Mouse (Mus musculus) splenic B cell, adult 2 months (primary cell): Measurements from ENCODE around the gene Ier5.

Experiments used
- DNase-seq: peaks from one replicate; pipeline ENCODE4 v3.0.0-alpha.2; 2011; ENCODE audit warnings: low read depth, low spot score
- H3K27me3 ChIP-seq: 2 replicates; pipeline ENCODE4 v1.6.1; 2012; ENCODE audit warnings: mild to moderate bottlenecking, low read length, moderate library complexity, mixed read lengths; ENCODE audit not compliant: control insufficient read depth, poor library complexity, insufficient read depth, severe bottlenecking
- H3K36me3 ChIP-seq: 2 replicates; pipeline ENCODE4 v1.6.1; 2012; ENCODE audit warnings: mild to moderate bottlenecking, low read length, moderate library complexity, mixed read lengths; ENCODE audit not compliant: control insufficient read depth, poor library complexity, insufficient read depth, severe bottlenecking

Ier5 gene

DNA sequence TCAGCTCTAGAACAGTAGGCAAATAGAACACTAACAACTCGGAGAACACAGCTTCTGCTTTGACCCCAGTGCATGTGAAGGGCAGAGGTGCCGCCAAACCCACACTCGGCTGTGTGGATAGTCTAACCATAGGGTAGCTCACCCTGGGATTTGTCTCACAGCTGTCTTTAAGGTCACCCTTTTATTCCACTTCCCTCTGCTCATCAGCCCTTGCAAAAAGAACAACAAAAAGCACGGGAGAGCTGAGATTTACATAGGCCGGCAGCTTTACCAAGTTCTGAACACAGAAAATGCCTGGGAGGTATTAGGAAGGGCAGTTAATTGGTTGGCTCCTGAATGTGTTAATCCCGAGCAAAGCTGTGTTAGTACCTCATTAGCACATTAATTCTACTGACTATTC lies 12.1 kb upstream of the Ier5 start:
- no peaks in the 10 kb centered on the region for H3K27me3 ChIP-seq
- no peaks in the 10 kb centered on the region for H3K36me3 ChIP-seq
- DNase-seq = no peak

DNA sequence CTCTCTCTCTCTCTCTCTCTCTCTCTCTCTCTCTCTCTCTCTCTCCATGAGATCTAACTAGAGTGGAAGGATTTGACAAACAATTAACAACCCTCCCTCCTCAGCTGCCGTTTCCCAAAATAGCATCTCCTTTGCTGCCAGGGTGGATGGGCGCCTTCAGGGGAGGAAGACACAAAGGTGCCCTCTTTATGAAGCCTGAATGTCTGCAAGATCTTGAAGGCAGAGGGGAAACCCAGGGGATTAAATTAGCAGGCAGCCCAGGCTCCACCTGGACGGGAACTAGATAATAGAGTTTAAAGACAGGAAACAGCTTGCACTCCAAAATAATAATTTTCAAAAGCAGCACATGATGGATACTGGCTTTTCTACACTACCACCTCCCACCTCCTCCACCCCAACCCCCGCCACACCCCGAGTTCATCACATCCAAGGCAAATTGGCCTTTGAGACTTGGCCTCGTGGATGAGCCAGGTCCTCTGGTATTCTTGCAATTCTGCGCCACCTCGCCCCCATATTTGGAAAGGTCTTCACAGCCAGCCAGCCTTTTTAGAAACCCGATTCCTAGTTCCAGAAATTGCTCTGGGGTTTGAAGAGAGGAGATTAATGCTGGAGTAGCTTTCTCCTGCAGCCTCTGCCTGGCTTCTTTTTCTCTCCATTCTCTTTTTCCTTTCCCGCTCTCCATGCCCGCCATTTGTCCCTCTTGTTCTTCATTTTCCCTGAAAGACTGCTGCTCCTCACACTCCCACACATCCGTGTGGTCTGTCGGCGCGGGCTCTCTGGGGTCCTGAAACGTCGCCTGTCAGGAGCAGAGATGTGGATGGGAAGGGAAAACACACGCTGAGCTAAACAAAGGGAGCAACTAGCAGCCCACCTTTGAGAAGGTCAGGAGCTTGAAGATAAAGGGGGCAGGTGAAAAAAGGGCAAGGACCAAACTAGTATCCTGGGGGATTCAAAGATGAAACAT lies 10.2 kb upstream of the Ier5 start:
- Histone ChIP-seq H3K36me3 (no peaks in the 10 kb centered on the region), H3K27me3 (no peaks in the 10 kb centered on the region)
- DNase-seq = no peak

DNA sequence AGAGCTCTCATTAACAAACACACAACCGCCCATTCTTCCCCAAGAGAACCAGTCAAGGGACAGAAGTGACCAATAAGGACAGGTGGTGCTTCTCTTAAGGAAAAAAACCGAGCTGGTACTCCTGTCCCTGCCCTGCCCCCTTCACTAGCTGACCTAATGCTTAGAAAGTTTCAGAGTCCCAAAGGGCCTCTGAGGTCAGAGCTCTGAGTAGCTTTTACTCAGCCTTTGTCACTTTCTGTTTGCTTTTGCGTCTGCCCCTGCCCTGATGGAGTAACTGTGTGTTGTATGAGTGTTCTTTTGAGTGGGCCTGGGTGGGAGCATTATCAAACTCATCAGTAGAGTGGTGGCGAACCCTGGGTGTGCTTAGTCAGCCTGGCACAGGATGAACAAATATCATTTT lies 9.0 kb upstream of the Ier5 start:
- no peaks in the 10 kb centered on the region for H3K36me3 ChIP-seq
- peak; percentile 51 for DNase-seq
- no peaks in the 10 kb centered on the region for H3K27me3 ChIP-seq

DNA sequence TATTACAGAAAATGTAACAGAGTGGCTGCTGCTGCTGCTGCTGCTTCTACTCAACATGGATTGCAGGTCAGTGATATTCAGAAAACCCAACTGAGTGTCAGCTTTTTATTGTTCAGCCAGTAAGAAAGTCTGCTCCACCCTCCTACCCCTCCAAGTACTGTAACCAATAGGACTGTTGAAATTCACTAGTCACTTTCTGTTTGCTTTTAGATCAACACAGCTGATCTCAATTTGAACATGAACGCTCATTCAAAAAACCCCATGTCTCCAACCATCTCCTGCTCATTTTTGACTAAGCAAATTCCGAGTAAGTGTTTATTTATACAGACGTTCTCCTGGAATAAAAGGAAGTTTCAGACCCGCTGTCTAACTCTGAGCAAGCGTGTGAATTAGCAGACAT lies 8.4 kb upstream of the Ier5 start:
- no peaks in the 10 kb centered on the region for H3K36me3 ChIP-seq
- H3K27me3 ChIP-seq = no peaks in the 10 kb centered on the region
- no peak for DNase-seq

DNA sequence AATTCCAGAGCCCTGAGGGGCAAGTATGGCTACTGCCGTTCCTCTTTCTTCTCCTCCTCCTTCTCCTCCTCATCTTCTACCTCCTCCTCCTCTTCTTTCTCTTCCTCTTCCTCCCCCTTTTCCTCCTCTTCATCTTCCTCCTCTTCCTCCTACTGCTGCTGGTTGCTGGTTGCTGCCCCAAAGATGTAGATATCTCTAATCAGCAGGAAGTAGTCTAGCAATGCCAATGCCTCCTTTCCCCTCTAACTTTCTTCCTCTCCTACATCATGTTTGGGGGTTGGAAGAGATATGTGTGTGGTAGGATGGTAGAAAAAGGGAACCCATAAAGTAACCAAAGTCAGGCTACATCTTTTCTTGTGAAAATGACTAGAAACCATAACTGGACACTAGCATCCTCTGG lies 6.9 kb upstream of the Ier5 start:
- Histone ChIP-seq H3K36me3 (no peaks in the 10 kb centered on the region), H3K27me3 (no peaks in the 10 kb centered on the region)
- no peak for DNase-seq

DNA sequence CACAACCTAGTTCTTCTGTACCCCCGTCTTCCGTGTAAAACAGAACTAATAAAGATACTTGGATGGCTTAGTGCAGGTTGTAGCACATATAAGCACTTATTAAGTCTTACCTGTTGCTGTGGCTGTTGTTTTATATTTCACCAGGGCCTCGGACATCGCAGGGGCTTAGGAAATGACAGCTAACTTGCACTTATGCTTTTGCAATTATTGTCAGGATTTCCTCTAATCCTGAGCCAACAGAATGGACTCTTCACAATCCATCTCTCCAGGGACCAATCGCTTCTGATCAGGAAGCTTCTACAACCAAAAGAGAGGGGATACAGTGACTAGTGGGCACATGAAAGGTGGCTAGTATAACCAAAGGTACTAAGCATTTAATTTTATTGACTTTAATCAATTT lies 4.6 kb upstream of the Ier5 start:
- no peaks in the 10 kb centered on the region for H3K36me3 ChIP-seq
- DNase-seq = no peak
- H3K27me3 ChIP-seq = no peaks in the 10 kb centered on the region

DNA sequence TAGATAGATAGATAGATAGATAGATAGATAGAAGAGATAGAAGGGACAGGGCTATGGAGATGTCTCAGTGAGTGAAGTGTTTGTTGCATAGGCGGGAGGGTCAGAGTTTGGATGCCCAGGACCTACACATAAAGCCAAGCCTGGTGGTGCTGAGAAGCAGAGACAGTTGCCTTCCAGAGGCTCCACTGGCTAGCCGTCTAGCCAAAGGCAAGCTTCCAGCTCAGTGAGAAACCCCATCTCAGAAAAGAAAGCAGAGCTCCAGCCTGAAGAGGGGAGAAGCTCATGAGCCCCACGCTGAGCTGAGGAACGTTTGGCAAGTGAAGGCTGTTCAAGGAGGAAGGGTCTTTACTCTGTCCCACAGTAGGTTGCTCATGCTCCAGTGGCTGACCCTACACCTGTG lies 3.2 kb upstream of the Ier5 start:
- H3K27me3 ChIP-seq = no peaks in the 10 kb centered on the region
- peaks cover 2% of the 10 kb centered on the region; the same call in 1 of the 2 replicates for H3K36me3 ChIP-seq

DNA sequence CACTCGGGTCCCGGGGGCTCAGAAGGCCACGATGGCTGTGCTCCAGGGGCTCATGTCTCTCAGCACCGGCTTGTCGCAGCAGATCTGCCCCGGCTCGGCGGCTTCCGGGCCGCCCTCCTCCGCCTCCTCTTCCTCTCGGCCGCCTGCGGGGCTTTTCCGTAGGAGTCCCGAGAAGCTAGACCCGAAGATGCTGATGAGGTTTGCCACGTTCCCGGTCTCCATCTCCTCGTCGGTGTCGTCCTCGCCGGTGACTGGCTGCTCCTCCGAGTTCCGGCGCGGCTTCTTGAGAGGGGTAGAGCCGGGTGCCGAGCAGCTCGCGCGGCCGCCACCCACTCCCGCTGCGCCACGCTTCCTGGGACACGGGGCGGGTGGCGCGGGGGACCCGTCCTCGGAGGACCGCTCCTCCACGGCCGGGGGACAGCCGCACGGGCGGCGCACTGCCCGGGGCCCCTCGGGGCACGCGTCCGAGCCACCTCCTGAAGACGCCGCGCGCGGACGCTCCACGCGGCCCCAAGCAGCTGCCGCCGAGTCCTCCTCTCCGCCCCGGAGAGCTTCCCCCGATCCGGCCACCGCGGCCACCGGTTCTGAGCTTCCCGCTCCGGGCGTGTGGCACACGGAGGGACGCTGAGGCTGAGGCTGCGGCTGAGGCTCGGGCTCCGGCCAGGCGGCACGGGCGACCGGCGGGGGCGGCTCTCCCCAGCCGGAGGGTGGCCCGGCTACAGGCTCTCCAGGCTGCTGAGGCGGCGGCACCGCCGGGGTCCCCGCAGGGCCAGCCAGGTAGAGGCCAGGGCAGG lies 753 bp downstream of the Ier5 start:
- peak; percentile 65 for DNase-seq
- peaks cover 4% of the 10 kb centered on the region for H3K36me3 ChIP-seq
- H3K27me3 ChIP-seq = no peaks in the 10 kb centered on the region

More for the DNA sequence above, 3.2 kb upstream of the Ier5 start:
- DNase-seq = no peak

DNA sequence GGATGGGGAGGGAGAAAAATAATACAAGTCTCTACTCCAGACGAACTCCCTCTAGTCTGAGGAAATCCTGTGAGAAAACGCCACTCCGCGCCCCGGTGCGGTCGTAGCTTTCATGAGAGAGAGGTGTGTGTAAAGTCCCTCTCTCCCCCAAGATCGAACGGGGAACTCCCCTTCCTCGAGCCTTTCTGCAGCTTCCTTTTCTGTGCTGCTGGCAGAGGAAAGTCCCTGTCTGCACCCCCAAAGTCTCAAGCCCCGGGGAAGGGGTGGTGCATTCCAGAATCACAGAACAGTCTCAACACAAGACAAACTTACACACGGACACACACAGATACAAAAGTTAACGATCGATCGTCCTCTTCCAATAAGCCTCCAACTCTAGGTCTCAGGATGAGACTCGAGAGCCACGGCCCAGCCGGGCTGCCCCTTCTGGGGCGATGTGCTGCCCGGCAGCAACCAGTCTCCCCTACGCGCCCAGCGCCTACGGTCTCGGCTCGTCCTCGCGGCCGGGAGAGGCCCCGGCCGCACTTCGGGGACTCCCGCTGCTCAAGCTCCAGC lies 1.4 kb downstream of the Ier5 start:
- H3K27me3 ChIP-seq = no peaks in the 10 kb centered on the region
- peaks cover 4% of the 10 kb centered on the region for H3K36me3 ChIP-seq
- peak; percentile 93 for DNase-seq

DNA sequence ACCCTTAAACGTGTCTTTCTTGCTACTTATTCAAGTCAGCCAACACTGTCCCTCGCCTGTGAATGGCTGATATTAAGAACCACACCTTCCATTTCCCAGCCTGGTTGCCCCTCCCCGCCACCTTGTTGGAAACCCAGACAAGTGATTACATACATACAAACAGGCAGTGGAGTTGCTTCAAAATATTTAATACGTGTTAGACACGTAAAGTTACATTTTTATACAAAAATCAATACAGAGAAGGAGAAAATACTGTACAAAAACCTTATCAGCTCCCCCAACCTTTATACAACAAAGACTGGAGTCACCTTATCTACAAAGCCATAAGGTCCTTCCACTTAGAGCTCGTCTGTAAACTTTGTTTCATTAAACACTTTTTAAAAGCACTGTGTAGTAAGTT lies 2.1 kb downstream of the Ier5 start:
- Histone ChIP-seq H3K36me3 (peaks cover 4% of the 10 kb centered on the region), H3K27me3 (no peaks in the 10 kb centered on the region)
- peak; percentile 68 for DNase-seq

DNA sequence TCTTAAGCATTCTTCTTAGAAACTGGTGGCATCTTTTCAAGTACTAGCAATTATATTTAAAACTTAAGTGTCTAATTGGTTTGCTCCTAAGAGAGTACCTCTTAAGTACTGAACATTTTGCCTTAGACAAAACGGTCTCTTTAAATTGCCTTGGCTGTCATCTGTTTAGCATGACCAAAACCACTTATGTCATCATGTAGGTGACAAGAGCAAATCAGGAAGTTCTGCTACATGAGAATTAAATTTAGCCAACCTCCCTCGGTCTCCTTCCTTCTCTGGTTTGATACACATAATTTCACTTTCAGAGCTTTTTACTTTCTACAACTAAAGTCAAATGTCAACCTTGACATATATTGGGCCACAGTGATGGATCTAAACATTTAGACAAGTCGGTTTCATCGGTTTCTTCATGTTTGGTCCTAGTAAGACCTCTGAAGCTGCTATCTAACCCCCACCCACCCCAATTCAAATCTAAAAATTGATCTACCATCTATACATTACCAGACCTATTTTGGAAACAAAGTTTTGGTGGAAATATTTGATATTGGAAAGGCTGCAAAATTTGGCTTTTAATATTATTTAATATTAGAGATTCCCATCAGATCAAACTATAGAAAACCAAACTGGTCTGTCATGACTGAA lies 2.7 kb downstream of the Ier5 start:
- no peaks in the 10 kb centered on the region for H3K27me3 ChIP-seq
- peak; percentile 86 for DNase-seq
- H3K36me3 ChIP-seq = peaks cover 4% of the 10 kb centered on the region

DNA sequence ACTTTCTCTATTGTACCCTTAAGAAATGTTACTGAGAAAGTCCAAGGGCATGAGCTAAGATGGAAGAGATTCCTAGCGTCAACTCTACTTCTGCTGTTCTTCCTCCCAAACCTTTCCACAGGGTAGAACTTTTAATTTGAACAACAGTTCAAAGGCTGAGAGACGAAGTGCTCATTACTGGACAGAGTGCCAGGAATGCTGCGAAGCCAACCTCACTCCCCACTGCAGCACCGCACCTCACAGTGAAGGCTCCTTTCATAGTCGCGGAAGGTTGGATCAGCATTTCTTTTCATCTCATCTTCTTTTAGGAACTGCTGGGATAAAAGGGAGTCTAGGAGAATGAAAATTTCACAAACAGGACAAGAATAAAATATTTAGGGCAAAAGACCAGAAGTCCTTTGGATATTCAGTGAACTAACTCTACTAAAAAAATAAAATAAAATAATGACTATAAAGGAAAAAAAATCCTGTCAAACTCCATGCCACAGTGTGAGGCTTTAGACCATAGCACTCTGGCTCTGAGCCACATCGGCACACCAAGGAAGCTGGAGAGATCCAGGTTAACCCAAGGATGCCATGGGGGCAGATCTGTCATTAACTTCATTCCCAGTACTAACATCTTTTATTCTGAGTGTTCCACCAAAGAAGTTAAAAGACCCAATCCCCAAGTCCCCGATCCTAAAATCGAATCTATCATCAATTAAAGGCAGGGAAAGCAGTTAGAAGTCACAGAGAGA lies 5.3 kb downstream of the Ier5 start:
- Histone ChIP-seq H3K36me3 (peaks cover 4% of the 10 kb centered on the region), H3K27me3 (no peaks in the 10 kb centered on the region)
- no peak for DNase-seq

DNA sequence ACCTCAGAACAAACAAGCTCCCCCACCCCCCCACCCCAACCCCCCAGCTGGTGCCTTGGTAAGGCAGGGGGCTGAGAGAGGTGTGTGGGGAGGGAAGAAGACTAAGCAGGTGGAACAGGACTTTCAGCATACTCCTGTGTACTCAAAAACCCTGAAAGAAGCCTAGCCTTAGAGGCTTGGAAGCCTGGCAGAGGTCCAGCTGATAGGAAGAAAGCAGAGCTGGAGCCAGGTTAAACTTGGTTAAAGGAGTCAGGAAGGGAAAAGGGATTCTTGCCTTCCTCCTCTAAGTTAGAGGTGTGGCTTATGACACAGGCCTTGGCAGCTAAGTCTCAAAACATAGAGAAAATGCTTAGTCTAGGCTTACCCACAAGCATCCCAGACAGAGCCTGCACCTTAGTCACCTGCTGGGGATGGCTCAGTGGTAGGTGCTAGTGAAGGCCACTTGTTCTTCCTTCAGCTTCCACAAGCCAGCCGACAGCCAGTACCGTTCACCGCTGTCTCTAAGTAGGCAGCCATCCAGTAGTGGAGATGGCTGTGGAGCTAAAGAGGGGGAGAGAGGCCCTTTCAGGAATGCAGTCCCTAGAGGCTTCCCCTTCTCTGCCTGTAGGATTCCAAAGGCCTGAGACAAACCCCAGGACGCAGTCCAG lies 6.2 kb downstream of the Ier5 start:
- H3K27me3 ChIP-seq = no peaks in the 10 kb centered on the region
- peaks cover 4% of the 10 kb centered on the region for H3K36me3 ChIP-seq
- DNase-seq = no peak
